Mouse (Mus musculus): Measurements from ENCODE around the gene Olfr986. TPM values are rescaled to one million over a fixed set of nuclear protein-coding genes. Genes with fewer than 3 reads are reported as not detected.

Olfr986 gene
- polyA plus RNA-seq, 1 experiment, result not detected

- H3K4me1 ChIP-seq (ENCODE audit: control insufficient read depth, insufficient read depth, low read length), result peaks cover 5% of the 10 kb centered on the region
- peak overlapping the region; percentile 46 for H3K27ac ChIP-seq (ENCODE audit: insufficient read depth, low read length)
- H3K4me3 ChIP-seq (ENCODE audit: low read depth, low read length), result no peak overlapping the region
- H3K9me3 ChIP-seq (replicated peaks; ENCODE audit: control insufficient read depth, insufficient read depth, low read length, poor library complexity, severe bottlenecking), result no peaks in the 10 kb centered on the region
- no peak overlapping the region for H3K9ac ChIP-seq (ENCODE audit: low read depth, poor library complexity, severe bottlenecking)
- H3K36me3 ChIP-seq (ENCODE audit: control insufficient read depth, insufficient read depth, low read length, poor library complexity, severe bottlenecking), result peaks cover 66% of the 10 kb centered on the region
- H3K27me3 ChIP-seq (ENCODE audit: control insufficient read depth, insufficient read depth, low read length, poor library complexity, severe bottlenecking), result no peaks in the 10 kb centered on the region
- TF ChIP-seq EP300 (IDR thresholded peaks at IDR 0.05; ENCODE audit: insufficient read depth, low read depth, low read length), result no peak
- TF ChIP-seq CTCF (IDR thresholded peaks at IDR 0.05; ENCODE audit: low read depth, low read length), result no peak
- TF ChIP-seq POLR2A (IDR thresholded peaks at IDR 0.05; ENCODE audit: insufficient read depth, low read length), result no peak
These were observed 25.8 kb downstream of the Olfr986 start for GRCm38 (mm10) chr9:40206546-40206950.

- Histone ChIP-seq H3K9ac (ENCODE audit: low read depth, poor library complexity, severe bottlenecking) (no peak overlapping the region), H3K9me3 (replicated peaks; ENCODE audit: control insufficient read depth, insufficient read depth, low read length, poor library complexity, severe bottlenecking) (no peaks in the 10 kb centered on the region), H3K36me3 (ENCODE audit: control insufficient read depth, insufficient read depth, low read length, poor library complexity, severe bottlenecking) (peaks cover 70% of the 10 kb centered on the region), H3K4me1 (ENCODE audit: control insufficient read depth, insufficient read depth, low read length) (peaks cover 5% of the 10 kb centered on the region), H3K4me3 (ENCODE audit: low read depth, low read length) (no peak overlapping the region), H3K27ac (ENCODE audit: insufficient read depth, low read length) (no peak overlapping the region), H3K27me3 (ENCODE audit: control insufficient read depth, insufficient read depth, low read length, poor library complexity, severe bottlenecking) (no peaks in the 10 kb centered on the region)
- TF ChIP-seq EP300 (IDR thresholded peaks at IDR 0.05; ENCODE audit: insufficient read depth, low read depth, low read length), result no peak
These were observed 30.0 kb downstream of the Olfr986 start for GRCm38 (mm10) chr9:40210744-40211143.

- Histone ChIP-seq H3K9me3 (replicated peaks; ENCODE audit: control insufficient read depth, insufficient read depth, low read length, poor library complexity, severe bottlenecking) (no peaks in the 10 kb centered on the region), H3K27me3 (ENCODE audit: control insufficient read depth, insufficient read depth, low read length, poor library complexity, severe bottlenecking) (no peaks in the 10 kb centered on the region), H3K4me3 (ENCODE audit: low read depth, low read length) (no peak overlapping the region), H3K36me3 (ENCODE audit: control insufficient read depth, insufficient read depth, low read length, poor library complexity, severe bottlenecking) (peaks cover 61% of the 10 kb centered on the region), H3K4me1 (ENCODE audit: control insufficient read depth, insufficient read depth, low read length) (no peaks in the 10 kb centered on the region), H3K27ac (ENCODE audit: insufficient read depth, low read length) (no peak overlapping the region), H3K9ac (ENCODE audit: low read depth, poor library complexity, severe bottlenecking) (no peak overlapping the region)
- TF ChIP-seq POLR2A (IDR thresholded peaks at IDR 0.05; ENCODE audit: insufficient read depth, low read length), result no peak
- TF ChIP-seq EP300 (IDR thresholded peaks at IDR 0.05; ENCODE audit: insufficient read depth, low read depth, low read length), result no peak
- TF ChIP-seq CTCF (IDR thresholded peaks at IDR 0.05; ENCODE audit: low read depth, low read length), result no peak
These were observed 33.3 kb downstream of the Olfr986 start for GRCm38 (mm10) chr9:40214058-40214457.

- no peaks in the 10 kb centered on the region for H3K9me3 ChIP-seq (replicated peaks; ENCODE audit: control insufficient read depth, insufficient read depth, low read length, poor library complexity, severe bottlenecking)
- no peak overlapping the region for H3K9ac ChIP-seq (ENCODE audit: low read depth, poor library complexity, severe bottlenecking)
- H3K4me1 ChIP-seq (ENCODE audit: control insufficient read depth, insufficient read depth, low read length), result no peaks in the 10 kb centered on the region
- no peak overlapping the region for H3K27ac ChIP-seq (ENCODE audit: insufficient read depth, low read length)
- TF ChIP-seq POLR2A (IDR thresholded peaks at IDR 0.05; ENCODE audit: insufficient read depth, low read length), result no peak
- TF ChIP-seq EP300 (IDR thresholded peaks at IDR 0.05; ENCODE audit: insufficient read depth, low read depth, low read length), result no peak
- no peak for TF ChIP-seq CTCF (IDR thresholded peaks at IDR 0.05; ENCODE audit: low read depth, low read length)
- peaks cover 38% of the 10 kb centered on the region for H3K36me3 ChIP-seq (ENCODE audit: control insufficient read depth, insufficient read depth, low read length, poor library complexity, severe bottlenecking)
- no peaks in the 10 kb centered on the region for H3K27me3 ChIP-seq (ENCODE audit: control insufficient read depth, insufficient read depth, low read length, poor library complexity, severe bottlenecking)
- H3K4me3 ChIP-seq (ENCODE audit: low read depth, low read length), result no peak overlapping the region
These were observed 35.9 kb downstream of the Olfr986 start for GRCm38 (mm10) chr9:40216651-40217050.

- Histone ChIP-seq H3K27ac (ENCODE audit: insufficient read depth, low read length) (no peak overlapping the region), H3K4me1 (ENCODE audit: control insufficient read depth, insufficient read depth, low read length) (peaks cover 6% of the 10 kb centered on the region), H3K27me3 (ENCODE audit: control insufficient read depth, insufficient read depth, low read length, poor library complexity, severe bottlenecking) (no peaks in the 10 kb centered on the region), H3K9me3 (replicated peaks; ENCODE audit: control insufficient read depth, insufficient read depth, low read length, poor library complexity, severe bottlenecking) (no peaks in the 10 kb centered on the region), H3K9ac (ENCODE audit: low read depth, poor library complexity, severe bottlenecking) (no peak overlapping the region), H3K4me3 (ENCODE audit: low read depth, low read length) (no peak overlapping the region), H3K36me3 (ENCODE audit: control insufficient read depth, insufficient read depth, low read length, poor library complexity, severe bottlenecking) (peaks cover 20% of the 10 kb centered on the region)
- TF ChIP-seq POLR2A (IDR thresholded peaks at IDR 0.05; ENCODE audit: insufficient read depth, low read length) (no peak), EP300 (IDR thresholded peaks at IDR 0.05; ENCODE audit: insufficient read depth, low read depth, low read length) (no peak), CTCF (IDR thresholded peaks at IDR 0.05; ENCODE audit: low read depth, low read length) (no peak)
These were observed 43.6 kb downstream of the Olfr986 start for GRCm38 (mm10) chr9:40224289-40224688.

GRCm38 (mm10) chr9:40227874-40228789 is 47.4 kb downstream of the Olfr986 start:
- H3K4me1 ChIP-seq (ENCODE audit: control insufficient read depth, insufficient read depth, low read length), result peaks cover 7% of the 10 kb centered on the region
- no peak overlapping the region for H3K27ac ChIP-seq (ENCODE audit: insufficient read depth, low read length)
- H3K4me3 ChIP-seq (ENCODE audit: low read depth, low read length), result no peak overlapping the region
- no peak overlapping the region for H3K9ac ChIP-seq (ENCODE audit: low read depth, poor library complexity, severe bottlenecking)
- TF ChIP-seq CTCF (IDR thresholded peaks at IDR 0.05; ENCODE audit: low read depth, low read length) (no peak), POLR2A (IDR thresholded peaks at IDR 0.05; ENCODE audit: insufficient read depth, low read length) (no peak), EP300 (IDR thresholded peaks at IDR 0.05; ENCODE audit: insufficient read depth, low read depth, low read length) (no peak)
- peaks cover 2% of the 10 kb centered on the region; the same call in 1 of the 2 replicates for H3K9me3 ChIP-seq (replicated peaks; ENCODE audit: control insufficient read depth, insufficient read depth, low read length, poor library complexity, severe bottlenecking)
- H3K27me3 ChIP-seq (ENCODE audit: control insufficient read depth, insufficient read depth, low read length, poor library complexity, severe bottlenecking), result no peaks in the 10 kb centered on the region
- peaks cover 22% of the 10 kb centered on the region for H3K36me3 ChIP-seq (ENCODE audit: control insufficient read depth, insufficient read depth, low read length, poor library complexity, severe bottlenecking)
